Mouse (Mus musculus) adrenal gland, postnatal 10 days (tissue): Measurements from ENCODE around the gene Ppil3. TPM values are rescaled to one million over a fixed set of nuclear protein-coding genes. Genes with fewer than 3 reads are reported as not detected.

Experiments used
- DNase-seq: peaks from one replicate; pipeline ENCODE4 v3.0.0; 2021; ENCODE audit warnings: mixed read lengths
- total RNA-seq, 2 experiments: library from RNA; stranded (reverse); gene quantifications; 2 replicates each; pipeline ENCODE4 v1.2.3; 2021

The Ppil3 gene
- total RNA-seq, 2 experiments from 2014 or later, result 29.7 to 30.1 TPM

DNA sequence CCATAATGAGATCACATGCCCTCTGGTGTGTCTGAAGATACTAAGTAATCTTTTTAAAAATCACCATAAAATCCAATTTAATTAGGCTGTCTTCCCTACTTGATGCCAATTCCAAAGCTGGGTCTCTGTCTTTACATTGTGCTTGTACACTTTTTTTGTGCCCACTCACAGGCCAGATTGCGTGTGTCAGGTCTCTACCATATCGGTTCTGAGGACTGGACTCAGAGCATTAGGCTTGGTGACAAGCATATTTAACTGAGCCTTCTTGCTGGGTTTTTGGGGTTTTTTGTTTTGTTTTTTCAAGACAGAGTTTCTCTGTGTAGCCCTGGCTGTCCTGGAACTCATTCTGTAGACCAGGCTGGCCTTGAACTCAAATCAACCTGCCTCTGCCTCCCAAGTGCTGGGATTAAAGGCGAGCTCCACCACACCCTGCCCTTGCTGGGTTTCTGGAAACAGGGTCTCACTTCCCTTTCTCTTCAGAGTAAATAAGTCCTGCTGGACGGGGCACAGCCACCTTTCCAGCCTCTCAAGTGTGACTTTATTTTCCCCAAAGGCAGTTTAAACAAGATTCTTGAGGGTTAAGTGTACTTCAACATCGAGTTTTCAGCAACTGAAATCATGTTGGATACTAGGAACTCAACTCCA is 35.6 kb downstream of the Ppil3 start:
- no peak for DNase-seq

DNA sequence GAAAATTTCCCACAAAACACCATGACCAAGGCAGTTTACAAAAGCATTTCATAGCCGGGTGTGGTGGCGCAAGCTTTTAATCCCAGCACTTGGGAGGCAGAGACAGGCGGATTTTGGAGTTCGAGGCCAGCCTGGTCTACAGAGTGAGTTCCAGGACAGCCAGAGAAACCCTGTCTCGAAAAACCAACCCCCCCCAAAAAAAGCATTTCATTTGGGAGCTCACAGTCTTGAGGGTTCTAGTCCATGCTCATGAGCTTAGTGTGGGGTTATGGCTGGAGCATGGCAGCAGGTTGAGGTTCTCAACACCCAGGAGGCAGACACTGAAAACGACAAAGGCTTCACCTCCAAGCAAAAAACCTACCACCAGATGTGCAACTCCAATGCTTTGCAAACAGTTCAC is 37.1 kb downstream of the Ppil3 start:
- no peak for DNase-seq

DNA sequence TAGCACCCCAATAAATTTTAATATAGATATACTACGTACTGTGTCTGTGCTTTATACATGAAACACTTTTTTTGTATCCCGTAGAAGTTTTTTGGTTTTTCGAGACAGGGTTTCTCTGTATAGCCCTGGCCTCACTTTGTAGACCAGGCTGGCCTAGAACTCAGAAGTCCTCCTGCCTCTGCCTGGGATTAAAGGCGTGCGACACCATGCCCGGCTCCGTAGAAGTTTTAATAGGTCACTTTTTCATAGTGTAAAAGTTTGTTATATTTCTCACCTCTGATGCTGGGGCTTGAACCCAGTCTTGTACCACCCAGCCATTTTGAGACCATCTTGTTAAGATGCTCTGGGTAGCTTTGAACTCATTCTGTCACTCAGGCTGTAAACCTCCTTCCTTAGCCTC is 38.0 kb downstream of the Ppil3 start:
- no peak for DNase-seq

DNA sequence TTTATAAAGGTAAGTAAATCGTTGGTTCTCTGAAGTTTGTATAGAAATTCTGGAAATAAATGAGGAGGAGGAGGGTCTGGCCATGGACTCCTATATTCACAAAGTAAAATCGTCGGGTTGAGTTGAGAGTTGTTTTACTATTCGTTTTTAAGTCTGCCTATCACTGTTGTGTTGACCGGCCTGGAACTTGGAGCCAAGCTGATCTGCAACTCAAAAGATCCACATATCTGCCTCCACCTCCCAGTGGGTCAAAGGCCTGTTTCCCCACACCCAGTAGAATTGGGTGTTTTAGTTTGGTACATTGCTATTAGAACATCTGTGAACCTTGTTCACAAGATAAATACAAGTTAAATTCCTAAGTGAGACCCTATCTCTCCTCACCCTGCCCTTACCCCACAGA is 41.5 kb downstream of the Ppil3 start:
- no peak for DNase-seq

DNA sequence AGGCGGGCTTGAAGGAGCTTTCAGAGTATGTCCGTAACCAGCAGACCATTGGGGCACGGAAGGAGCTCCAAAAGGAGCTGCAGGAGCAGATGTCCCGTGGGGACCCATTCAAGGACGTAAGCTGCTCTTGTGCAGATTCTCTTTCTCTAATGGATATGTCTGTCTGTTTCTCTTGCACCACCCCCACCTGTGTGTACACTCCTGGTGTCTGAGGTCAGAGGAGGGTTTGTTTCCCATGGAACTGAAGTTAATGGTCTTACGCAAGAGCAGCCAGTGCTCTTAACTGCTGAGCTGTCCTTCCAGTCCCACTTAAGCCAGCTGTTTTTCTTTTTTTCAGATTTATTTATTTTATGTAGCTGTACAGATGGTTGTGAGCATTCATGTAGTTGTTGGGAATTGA is 43.9 kb downstream of the Ppil3 start:
- DNase-seq, result no peak

DNA sequence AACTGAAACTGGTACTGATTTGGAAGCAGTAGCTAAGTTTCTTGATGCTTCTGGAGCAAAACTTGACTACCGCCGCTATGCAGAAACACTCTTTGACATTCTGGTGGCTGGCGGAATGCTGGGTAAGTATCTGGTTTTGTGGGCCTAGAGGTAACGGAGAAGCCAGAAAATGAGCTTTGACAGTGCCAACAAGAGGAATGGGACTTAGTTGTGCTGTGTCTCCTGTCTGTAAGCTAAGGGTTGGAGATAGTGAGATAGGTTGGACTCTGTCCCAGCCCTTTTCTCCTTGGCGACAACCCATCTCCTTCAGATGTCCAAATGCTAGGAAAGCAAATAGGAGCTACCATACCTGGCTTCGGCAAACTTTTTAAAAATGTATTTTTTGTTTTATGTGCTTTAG is 47.6 kb downstream of the Ppil3 start:
- DNase-seq, result no peak

DNA sequence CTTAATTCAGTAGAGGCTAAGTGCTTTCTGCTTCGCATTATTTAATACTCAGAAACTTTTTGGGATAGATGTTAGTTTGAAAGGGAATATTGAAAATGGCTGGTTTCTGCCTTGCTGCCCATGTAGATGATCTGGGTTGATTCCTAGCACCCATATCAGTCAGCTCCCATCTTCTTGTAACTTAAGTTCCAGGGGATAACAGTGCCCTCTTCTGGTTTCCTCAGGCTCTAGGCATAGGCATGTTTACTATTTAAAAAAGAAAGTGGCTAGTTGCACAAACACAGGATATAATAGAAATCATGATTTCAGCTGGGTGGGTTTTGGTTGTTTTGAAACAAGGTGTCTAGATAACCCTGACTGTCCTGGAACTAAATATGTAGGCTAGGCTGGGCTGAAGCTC is 49.1 kb downstream of the Ppil3 start:
- no peak for DNase-seq

DNA sequence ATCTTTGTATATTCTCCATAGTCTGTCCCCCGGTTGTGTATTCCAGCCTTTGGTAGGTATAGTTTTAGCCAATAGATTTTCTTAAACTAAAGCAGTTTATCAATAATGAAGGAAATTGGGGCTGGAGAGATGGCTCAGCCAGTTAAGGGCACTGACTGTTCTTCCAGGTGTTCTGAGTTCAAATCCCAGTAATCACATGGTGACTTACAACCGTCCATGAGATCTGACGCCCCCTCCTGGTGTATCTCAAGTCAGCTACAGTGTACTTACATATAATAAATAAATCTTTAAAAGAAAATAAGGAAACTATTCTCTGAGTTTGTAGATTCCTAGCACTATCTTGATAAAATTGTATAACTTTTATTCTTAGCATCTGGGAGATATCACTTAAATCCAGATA is 49.9 kb downstream of the Ppil3 start:
- no peak for DNase-seq

DNA sequence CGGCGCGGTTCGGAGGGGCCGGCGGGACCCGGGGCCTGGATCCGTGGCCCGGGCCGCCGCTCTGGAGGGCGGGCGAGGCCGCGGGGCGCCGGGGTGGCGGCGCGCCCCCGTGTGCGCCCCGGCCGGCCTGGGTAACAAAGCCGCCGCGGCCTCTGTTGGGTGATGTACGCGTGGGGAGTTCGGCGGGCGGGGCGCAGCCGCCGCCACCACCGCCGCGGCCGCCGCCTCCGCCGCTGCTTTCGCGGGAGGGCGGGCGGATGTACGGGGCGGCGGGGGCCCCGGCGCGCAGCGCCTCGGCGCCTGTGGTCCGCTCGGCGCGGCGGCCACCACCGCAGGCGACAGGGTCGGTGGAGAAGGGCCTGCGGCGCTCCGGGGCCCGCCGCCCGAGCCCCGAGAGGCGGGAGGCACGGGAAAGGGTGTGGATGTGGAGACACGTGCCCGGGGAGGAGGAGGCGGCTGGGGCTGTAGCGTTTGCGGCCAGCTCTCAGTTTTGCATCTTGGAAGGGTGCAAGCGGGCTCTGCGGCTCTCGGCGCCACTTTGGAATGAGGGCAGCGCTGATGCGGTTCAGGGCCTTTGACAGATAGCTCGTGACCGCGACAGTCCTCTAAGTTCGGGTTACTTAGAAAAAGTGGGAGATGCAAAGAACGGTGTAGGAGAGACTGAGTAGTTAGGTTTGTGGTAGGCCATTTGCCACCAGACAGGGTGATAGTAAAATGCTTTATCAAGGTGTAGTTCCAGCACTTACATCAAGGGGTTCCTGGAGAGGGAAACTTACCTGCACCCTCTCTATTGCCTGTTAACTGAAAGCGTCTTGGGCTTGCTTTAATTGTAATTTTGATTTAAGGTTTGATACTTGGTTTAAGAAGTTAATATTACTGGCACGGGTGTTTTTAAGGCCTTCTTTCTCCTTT is 51.7 kb downstream of the Ppil3 start:
- DNase-seq, result peak; percentile 70

DNA sequence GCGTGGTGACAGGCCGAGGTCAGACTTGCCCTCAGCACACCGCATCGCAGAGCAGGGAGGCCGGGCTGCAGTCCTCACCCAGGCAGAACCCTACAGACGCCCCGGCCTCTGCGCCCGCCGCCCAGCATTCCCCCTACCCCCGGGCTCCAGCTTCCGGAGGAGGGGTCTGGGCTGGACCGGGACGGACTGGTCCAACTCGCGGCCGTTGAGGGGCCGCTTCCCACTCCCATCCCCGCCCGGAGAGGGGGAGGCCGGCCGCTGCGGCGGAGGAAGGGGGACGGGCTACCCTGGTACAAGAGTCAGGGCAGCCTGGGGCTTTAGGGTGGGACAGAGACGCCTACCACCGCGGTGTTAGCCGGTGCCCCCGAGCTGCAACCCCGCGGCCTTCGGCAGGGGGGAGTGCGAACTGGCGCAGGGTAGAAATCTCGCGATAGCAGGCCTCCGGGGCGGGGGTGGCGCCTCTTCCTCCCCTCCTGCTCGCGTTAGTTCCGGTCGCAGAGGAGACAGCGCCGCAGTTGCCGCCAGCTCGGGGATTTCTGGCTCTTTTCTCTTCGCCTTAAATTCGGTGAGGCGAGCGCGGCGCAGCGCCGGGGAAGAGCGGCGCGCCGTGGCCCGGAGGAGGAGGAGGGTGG is 52.5 kb downstream of the Ppil3 start, which contains the start of gene Bzw1:
Gene Bzw1 (plus strand): TSS at position 247 of the 632 bp plus-strand sequence.
- peak; percentile 96 for DNase-seq

DNA sequence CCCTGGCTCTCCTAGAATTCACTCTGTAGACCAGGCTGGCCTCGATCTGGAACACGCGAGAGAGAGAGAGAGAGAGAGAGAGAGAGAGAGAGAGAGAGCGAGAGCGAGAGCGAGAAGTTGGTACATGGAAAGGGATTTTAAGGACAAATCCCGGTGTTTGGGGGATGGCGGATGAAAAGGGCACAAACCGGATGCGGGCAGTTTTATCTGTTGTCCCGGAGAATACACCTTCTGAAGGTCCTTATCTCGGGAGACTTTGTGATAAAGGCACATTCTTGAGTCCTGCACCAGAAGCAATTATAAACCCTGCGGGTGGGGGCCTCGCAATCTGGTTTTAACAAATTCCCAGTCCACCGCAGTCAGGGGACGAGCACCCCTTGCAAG is 53.0 kb downstream of the Ppil3 start:
- DNase-seq, result no peak

DNA sequence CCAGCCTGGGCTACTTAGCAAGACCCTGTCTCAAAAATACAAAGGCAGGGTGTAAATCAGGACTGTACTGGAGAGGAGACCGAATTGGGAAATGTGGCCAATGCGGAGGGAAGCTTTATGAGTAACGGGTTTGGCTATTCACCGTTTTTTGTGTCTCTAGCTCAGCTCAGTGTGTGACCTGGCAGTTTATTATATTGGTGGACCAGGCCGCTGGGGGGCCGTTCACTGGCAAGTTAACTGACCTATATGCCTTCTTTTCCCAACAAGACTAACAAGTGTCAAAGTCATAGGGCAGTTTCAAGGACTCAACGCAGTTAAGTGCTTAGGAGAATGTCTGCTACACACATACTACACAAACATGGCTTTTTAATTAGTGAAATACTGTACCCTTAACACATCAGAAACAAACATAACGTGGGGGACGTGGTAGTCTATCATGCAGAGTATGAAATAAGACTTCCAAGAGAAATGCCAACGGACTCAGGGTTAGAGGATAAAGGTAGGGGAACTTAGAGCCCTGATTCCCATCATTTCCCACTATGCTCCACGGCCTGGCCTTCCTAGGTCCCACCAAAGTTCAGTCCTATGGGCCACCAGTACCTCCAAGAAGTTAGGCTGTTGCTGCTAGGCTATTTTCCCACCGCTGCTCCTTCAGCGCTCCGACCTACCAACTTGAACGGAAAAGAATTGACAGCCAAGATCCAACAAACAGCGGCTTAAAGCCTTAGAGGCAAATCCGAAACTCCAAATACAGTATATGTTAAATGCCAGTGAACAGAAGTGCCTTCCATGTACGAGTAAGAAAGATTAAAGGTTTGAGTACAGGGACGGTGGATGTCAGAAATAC is 53.6 kb downstream of the Ppil3 start:
- peak; percentile 14 for DNase-seq

DNA sequence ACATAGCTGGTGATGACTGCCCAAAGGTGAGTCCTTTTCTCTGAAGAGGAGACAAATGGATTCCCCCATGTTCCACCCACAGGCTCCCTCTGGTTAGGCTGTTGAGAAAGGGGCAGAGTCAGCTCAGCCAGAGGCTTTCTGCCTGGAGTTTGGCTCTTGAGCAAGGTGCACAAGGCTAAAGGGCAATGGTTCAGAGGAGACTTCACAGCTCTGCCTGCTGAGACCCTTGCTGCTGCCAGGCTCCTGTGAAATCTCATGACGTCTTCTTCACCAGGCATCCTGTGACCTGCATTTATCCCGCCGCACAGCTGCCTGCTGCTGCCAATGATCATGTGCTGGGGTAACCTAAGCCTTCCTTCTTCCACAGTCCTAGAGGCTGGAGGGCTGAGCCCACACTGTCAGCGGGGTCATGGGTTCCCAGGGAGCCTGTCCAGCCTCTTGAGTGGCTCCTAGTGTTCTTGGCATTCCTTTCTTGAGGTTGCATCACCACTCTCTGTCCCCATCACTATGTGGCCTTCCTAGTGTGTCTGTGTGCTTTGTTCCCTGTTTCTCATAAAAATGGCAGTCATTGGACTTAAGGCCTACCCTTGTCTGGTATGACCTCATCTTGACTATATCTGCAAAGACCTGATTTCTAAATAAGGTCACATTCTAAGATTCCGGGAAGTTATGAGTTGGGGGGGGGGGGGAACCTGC is 62.6 kb downstream of the Ppil3 start:
- peak; percentile 38 for DNase-seq

Other genes with a start within 250 kb of the Ppil3 start
- gene Aox4, start 235.1 kb downstream of the Ppil3 start, total RNA-seq, result under 1 TPM; 0.06 to 0.15 TPM
- under 1 TPM; 0.06 to 0.12 TPM for gene Aox2, start 167.2 kb downstream of the Ppil3 start, total RNA-seq
- 100 to 1,000 TPM; 151 to 169 TPM for gene Bzw1, start 52.6 kb downstream of the Ppil3 start, total RNA-seq
- 100 to 1,000 TPM; 110 to 152 TPM for gene Clk1, start 21.4 kb downstream of the Ppil3 start, total RNA-seq
- gene Nif3l1, start 335 bp downstream of the Ppil3 start, total RNA-seq, result 10 to 100 TPM; 18.2 to 21.1 TPM
- 10 to 100 TPM; 21.3 to 25.5 TPM for gene Orc2, start 59.6 kb upstream of the Ppil3 start, total RNA-seq
- gene Fam126b, start 140.8 kb upstream of the Ppil3 start, total RNA-seq, result 10 to 100 TPM; 39.3 to 45.0 TPM
- gene Ndufb3, start 140.9 kb upstream of the Ppil3 start, total RNA-seq, result 100 to 1,000 TPM; 236 to 243 TPM